Mouse (Mus musculus): ENCODE data around the gene Tox2.

DNA sequence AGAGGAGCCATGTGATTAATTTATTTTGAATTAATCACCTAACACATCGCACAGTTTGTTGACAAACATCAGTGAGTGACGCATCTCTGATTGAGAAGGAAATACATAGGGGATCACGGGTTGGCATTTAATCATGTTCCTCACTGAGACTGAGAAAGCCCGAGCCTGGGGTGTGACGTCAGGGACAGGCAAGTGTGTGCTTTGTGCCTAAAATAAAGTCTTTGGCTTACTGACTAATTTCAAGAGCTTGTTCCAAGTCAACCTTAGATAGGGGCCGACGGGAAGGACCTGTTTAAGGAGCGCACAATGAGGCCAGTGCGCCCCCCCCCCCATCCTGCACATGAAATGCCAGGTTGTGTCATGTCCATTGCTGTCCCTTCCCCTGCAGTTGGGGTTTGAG, 43.9 kb upstream of the Tox2 start:
- TF ChIP-seq CTCF (IDR thresholded peaks at IDR 0.05; ENCODE audit: control insufficient read depth, insufficient read depth, low read length) = no peak
- no peak for TF ChIP-seq POLR2A (IDR thresholded peaks at IDR 0.05; ENCODE audit: borderline replicate concordance, control insufficient read depth, low read depth, low read length)
